Mouse (Mus musculus) myocyte (in vitro differentiated cells): ENCODE data around the gene Mak. TPM values are rescaled to one million over a fixed set of nuclear protein-coding genes. Genes with fewer than 3 reads are reported as not detected.

Experiments used
- H3K27me3 ChIP-seq: one replicate; pipeline ENCODE4 v1.6.1; 2011; ENCODE audit not compliant: control insufficient read depth, insufficient read depth, insufficient read length
- H3K36me3 ChIP-seq: one replicate; pipeline ENCODE4 v1.6.1; 2011; ENCODE audit not compliant: control insufficient read depth, insufficient read depth
- H3K4me2 ChIP-seq: one replicate; pipeline ENCODE4 v1.6.1; 2011; ENCODE audit warnings: low read depth, control low read depth
- H3K4me3 ChIP-seq: one replicate; pipeline ENCODE4 v1.5.1; 2011; ENCODE audit warnings: mild to moderate bottlenecking, control low read depth, moderate library complexity
- H3K79me2 ChIP-seq: one replicate; pipeline ENCODE4 v1.6.1; 2011; ENCODE audit not compliant: control insufficient read depth, insufficient read depth
- H3ac ChIP-seq: one replicate; pipeline ENCODE4 v1.6.1; 2011; ENCODE audit not compliant: control insufficient read depth, insufficient read length
- CEBPB ChIP-seq: IDR thresholded peaks from 2 replicates; pipeline ENCODE4 v1.6.1; 2011; ENCODE audit warnings: mild to moderate bottlenecking, moderate library complexity; ENCODE audit not compliant: poor library complexity, insufficient read depth, severe bottlenecking
- E2F4 ChIP-seq: IDR thresholded peaks from one replicate; pipeline ENCODE4 v1.6.1; 2011; ENCODE audit warnings: mild to moderate bottlenecking, control low read depth, moderate library complexity; ENCODE audit not compliant: insufficient read depth
- MAX ChIP-seq: IDR thresholded peaks from one replicate; pipeline ENCODE4 v1.6.1; 2011; ENCODE audit warnings: low read depth, mild to moderate bottlenecking, control low read depth
- MYOD1 ChIP-seq, 3 experiments: IDR thresholded peaks; one replicate each; pipeline ENCODE4 v1.6.1; 2011; ENCODE audit warnings: control low read depth in 2 of 3, low read depth in 2 of 3, mild to moderate bottlenecking in 2 of 3, moderate library complexity in 1 of 3; ENCODE audit not compliant: insufficient read length in 2 of 3, control insufficient read depth in 1 of 3
- MYOG ChIP-seq, 3 experiments: IDR thresholded peaks; one replicate each; pipeline ENCODE4 v1.6.1; 2011; ENCODE audit warnings: control low read depth in 2 of 3, low read depth in 2 of 3, mild to moderate bottlenecking in 2 of 3; ENCODE audit not compliant: insufficient read length in 2 of 3, control insufficient read depth in 1 of 3, insufficient read depth in 1 of 3
- POLR2A ChIP-seq: IDR thresholded peaks from one replicate; pipeline ENCODE4 v1.6.1; 2011; ENCODE audit warnings: low read depth, mild to moderate bottlenecking, control low read depth, moderate library complexity; ENCODE audit not compliant: insufficient read length
- POLR2AphosphoS2 ChIP-seq: IDR thresholded peaks from one replicate; pipeline ENCODE4 v1.6.1; 2011; ENCODE audit warnings: low read depth, control low read depth; ENCODE audit not compliant: insufficient read length
- REST ChIP-seq: IDR thresholded peaks from one replicate; pipeline ENCODE4 v1.6.1; 2011; ENCODE audit warnings: mild to moderate bottlenecking, control low read depth, moderate library complexity; ENCODE audit not compliant: insufficient read depth, insufficient read length
- SRF ChIP-seq: IDR thresholded peaks from one replicate; pipeline ENCODE4 v1.6.1; 2011; ENCODE audit warnings: low read depth; ENCODE audit not compliant: control insufficient read depth, insufficient read length
- TCF12 ChIP-seq: IDR thresholded peaks from one replicate; pipeline ENCODE4 v1.6.1; 2011; ENCODE audit warnings: mild to moderate bottlenecking, control low read depth; ENCODE audit not compliant: poor library complexity, insufficient read depth, severe bottlenecking
- TCF3 ChIP-seq: IDR thresholded peaks from one replicate; pipeline ENCODE4 v1.6.1; 2011; ENCODE audit warnings: low read depth, control low read depth; ENCODE audit not compliant: insufficient read length
- USF1 ChIP-seq: IDR thresholded peaks from one replicate; pipeline ENCODE4 v1.6.1; 2011; ENCODE audit warnings: low read depth, mild to moderate bottlenecking, control low read depth, moderate library complexity
- polyA plus RNA-seq: library from polyadenylated mRNA; unstranded; fragments of >200 nt; fragmentation: generic; extraction: Trizol; gene quantifications from one replicate; pipeline ENCODE4 v1.2.1, GENCODE M21; 2012; ENCODE audit warnings: missing spikeins

Gene Mak
- polyA plus RNA-seq, 1 experiment, result 0.01 TPM

GRCm38 (mm10) chr13:41008271-41008670, 71.2 kb downstream of the Mak start:
- Histone ChIP-seq H3K36me3 (peaks cover 70% of the 10 kb centered on the region), H3K4me3 (no peak overlapping the region), H3K79me2 (peaks cover 27% of the 10 kb centered on the region), H3ac (no peak overlapping the region), H3K27me3 (no peaks in the 10 kb centered on the region), H3K4me2 (no peak overlapping the region)
- TF ChIP-seq REST (no peak), MYOD1 (IDR thresholded peaks at IDR 0.05; ENCODE audit: control insufficient read depth in 1 of 3, insufficient read length in 2 of 3, low read depth in 2 of 3) (no peak), MYOG (IDR thresholded peaks at IDR 0.05; ENCODE audit: control insufficient read depth in 1 of 3, insufficient read depth in 1 of 3, insufficient read length in 2 of 3, low read depth in 2 of 3) (no peak), POLR2AphosphoS2 (no peak), E2F4 (no peak), SRF (no peak), TCF12 (no peak), TCF3 (no peak), POLR2A (no peak), MAX (no peak), CEBPB (no peak), USF1 (no peak)

- H3K79me2 ChIP-seq, result peaks cover 47% of the 10 kb centered on the region
- H3K27me3 ChIP-seq, result no peaks in the 10 kb centered on the region
- H3K36me3 ChIP-seq, result peaks cover 60% of the 10 kb centered on the region
- TF ChIP-seq MAX (no peak), REST (no peak), MYOD1 (IDR thresholded peaks at IDR 0.05; ENCODE audit: control insufficient read depth in 1 of 3, insufficient read length in 2 of 3, low read depth in 2 of 3) (no peak), SRF (no peak), USF1 (no peak), POLR2A (no peak), POLR2AphosphoS2 (no peak), TCF3 (no peak), MYOG (IDR thresholded peaks at IDR 0.05; ENCODE audit: control insufficient read depth in 1 of 3, insufficient read depth in 1 of 3, insufficient read length in 2 of 3, low read depth in 2 of 3) (no peak), CEBPB (no peak), TCF12 (no peak), E2F4 (no peak)
- H3K4me3 ChIP-seq, result no peak overlapping the region
- H3K4me2 ChIP-seq, result no peak overlapping the region
- H3ac ChIP-seq, result no peak overlapping the region
Measured at GRCm38 (mm10) chr13:41006244-41006643, 73.3 kb downstream of the Mak start.

GRCm38 (mm10) chr13:41002001-41002400, 77.5 kb downstream of the Mak start:
- Histone ChIP-seq H3ac (no peak overlapping the region), H3K4me3 (peak overlapping the region; percentile 99), H3K27me3 (no peaks in the 10 kb centered on the region), H3K79me2 (peaks cover 48% of the 10 kb centered on the region), H3K4me2 (peak overlapping the region; percentile 86), H3K36me3 (peaks cover 26% of the 10 kb centered on the region)
- TF ChIP-seq E2F4 (no peak), POLR2A (no peak), MYOG (IDR thresholded peaks at IDR 0.05; ENCODE audit: control insufficient read depth in 1 of 3, insufficient read depth in 1 of 3, insufficient read length in 2 of 3, low read depth in 2 of 3) (no peak), MYOD1 (IDR thresholded peaks at IDR 0.05; ENCODE audit: control insufficient read depth in 1 of 3, insufficient read length in 2 of 3, low read depth in 2 of 3) (no peak), REST (no peak), TCF12 (no peak), MAX (no peak), SRF (no peak), TCF3 (no peak), POLR2AphosphoS2 (no peak), CEBPB (no peak), USF1 (no peak)

- Histone ChIP-seq H3K36me3 (peaks cover 16% of the 10 kb centered on the region), H3K4me3 (peak within 1 kb of the TSS; percentile 99), H3K79me2 (peaks cover 47% of the 10 kb centered on the region), H3K4me2 (peak within 1 kb of the TSS; percentile 86), H3ac (peak within 1 kb of the TSS; percentile 92), H3K27me3 (no peaks in the 10 kb centered on the region)
- no peak for TF ChIP-seq E2F4
- TF ChIP-seq TCF3, result no peak
- TF ChIP-seq POLR2A, result peak; percentile 70
- peak in 2 of 3 experiments; percentile 2 to 15 for TF ChIP-seq MYOG (IDR thresholded peaks at IDR 0.05; ENCODE audit: control insufficient read depth in 1 of 3, insufficient read depth in 1 of 3, insufficient read length in 2 of 3, low read depth in 2 of 3)
- TF ChIP-seq REST, result no peak
- no peak for TF ChIP-seq MYOD1 (IDR thresholded peaks at IDR 0.05; ENCODE audit: control insufficient read depth in 1 of 3, insufficient read length in 2 of 3, low read depth in 2 of 3)
- TF ChIP-seq SRF, result peak; percentile 7
- TF ChIP-seq USF1, result peak; percentile 87
- peak; percentile 93 for TF ChIP-seq MAX
- TF ChIP-seq CEBPB, result no peak
- no peak for TF ChIP-seq TCF12
- TF ChIP-seq POLR2AphosphoS2, result peak; percentile 47
Measured at GRCm38 (mm10) chr13:41000926-41001639, 78.4 kb downstream of the Mak start, which contains the start of gene Pak1ip1. Gene Pak1ip1, plus strand, starts transcription at chr13:41001023.
